Mouse (Mus musculus) layer of hippocampus, adult 8-10 months (tissue): ENCODE results near the gene Gm45261. TPM values are rescaled to one million over a fixed set of nuclear protein-coding genes. Genes with fewer than 3 reads are reported as not detected.

Experiments used
- DNase-seq, 2 experiments: peaks; one replicate each; pipeline ENCODE4 v3.0.0; 2022; ENCODE audit warnings: low spot score in 2 of 2
- total RNA-seq, 4 experiments: library from RNA; stranded (reverse); gene quantifications; 2 replicates each; pipeline ENCODE4 v1.2.4; 2022

Gm45261 gene
- not detected for total RNA-seq

GRCm38 (mm10) chr1:80461348-80461747, at the start of gene Gm45261:
TSS of gene Gm45261 (minus strand) at chr1:80461448.
- DNase-seq = no peak

- no peak for DNase-seq
Measured at GRCm38 (mm10) chr1:80504757-80505156, 43.5 kb upstream of the Gm45261 start.

- DNase-seq = no peak
Measured at GRCm38 (mm10) chr1:80504081-80504480, 42.8 kb upstream of the Gm45261 start.

GRCm38 (mm10) chr1:80502456-80503165, 41.4 kb upstream of the Gm45261 start:
- DNase-seq = no peak

- DNase-seq = no peak
Measured at GRCm38 (mm10) chr1:80499264-80499663, 38.0 kb upstream of the Gm45261 start.

- DNase-seq = no peak
Measured at GRCm38 (mm10) chr1:80496360-80496759, 35.1 kb upstream of the Gm45261 start.

GRCm38 (mm10) chr1:80483419-80483818, 22.2 kb upstream of the Gm45261 start:
- no peak for DNase-seq

GRCm38 (mm10) chr1:80474942-80475341, 13.7 kb upstream of the Gm45261 start:
- no peak for DNase-seq

- DNase-seq = no peak
Measured at GRCm38 (mm10) chr1:80472395-80472794, 11.1 kb upstream of the Gm45261 start.

GRCm38 (mm10) chr1:80459923-80460322, 1.3 kb downstream of the Gm45261 start:
- DNase-seq = no peak

GRCm38 (mm10) chr1:80459477-80459876, 1.8 kb downstream of the Gm45261 start:
- DNase-seq = no peak

- DNase-seq = no peak
Measured at GRCm38 (mm10) chr1:80453971-80454370, 7.3 kb downstream of the Gm45261 start.

- no peak for DNase-seq
Measured at GRCm38 (mm10) chr1:80451914-80452549, 9.2 kb downstream of the Gm45261 start.

GRCm38 (mm10) chr1:80447554-80447953, 13.7 kb downstream of the Gm45261 start:
- no peak for DNase-seq

GRCm38 (mm10) chr1:80440911-80441310, 20.3 kb downstream of the Gm45261 start:
- no peak for DNase-seq

GRCm38 (mm10) chr1:80438506-80438905, 22.7 kb downstream of the Gm45261 start:
- DNase-seq = no peak

GRCm38 (mm10) chr1:80427946-80428345, 33.3 kb downstream of the Gm45261 start:
- DNase-seq = no peak

- no peak for DNase-seq
Measured at GRCm38 (mm10) chr1:80427425-80427824, 33.8 kb downstream of the Gm45261 start.

- no peak for DNase-seq
Measured at GRCm38 (mm10) chr1:80424666-80425065, 36.6 kb downstream of the Gm45261 start.

- DNase-seq = no peak
Measured at GRCm38 (mm10) chr1:80418321-80419045, 42.8 kb downstream of the Gm45261 start.

- DNase-seq = no peak
Measured at GRCm38 (mm10) chr1:80416329-80416728, 44.9 kb downstream of the Gm45261 start.

- DNase-seq = no peak
Measured at GRCm38 (mm10) chr1:80412521-80412920, 48.7 kb downstream of the Gm45261 start.
